Comparison of ENCODE assay signal across 9 mouse cellular contexts in the genomic region with DNA sequence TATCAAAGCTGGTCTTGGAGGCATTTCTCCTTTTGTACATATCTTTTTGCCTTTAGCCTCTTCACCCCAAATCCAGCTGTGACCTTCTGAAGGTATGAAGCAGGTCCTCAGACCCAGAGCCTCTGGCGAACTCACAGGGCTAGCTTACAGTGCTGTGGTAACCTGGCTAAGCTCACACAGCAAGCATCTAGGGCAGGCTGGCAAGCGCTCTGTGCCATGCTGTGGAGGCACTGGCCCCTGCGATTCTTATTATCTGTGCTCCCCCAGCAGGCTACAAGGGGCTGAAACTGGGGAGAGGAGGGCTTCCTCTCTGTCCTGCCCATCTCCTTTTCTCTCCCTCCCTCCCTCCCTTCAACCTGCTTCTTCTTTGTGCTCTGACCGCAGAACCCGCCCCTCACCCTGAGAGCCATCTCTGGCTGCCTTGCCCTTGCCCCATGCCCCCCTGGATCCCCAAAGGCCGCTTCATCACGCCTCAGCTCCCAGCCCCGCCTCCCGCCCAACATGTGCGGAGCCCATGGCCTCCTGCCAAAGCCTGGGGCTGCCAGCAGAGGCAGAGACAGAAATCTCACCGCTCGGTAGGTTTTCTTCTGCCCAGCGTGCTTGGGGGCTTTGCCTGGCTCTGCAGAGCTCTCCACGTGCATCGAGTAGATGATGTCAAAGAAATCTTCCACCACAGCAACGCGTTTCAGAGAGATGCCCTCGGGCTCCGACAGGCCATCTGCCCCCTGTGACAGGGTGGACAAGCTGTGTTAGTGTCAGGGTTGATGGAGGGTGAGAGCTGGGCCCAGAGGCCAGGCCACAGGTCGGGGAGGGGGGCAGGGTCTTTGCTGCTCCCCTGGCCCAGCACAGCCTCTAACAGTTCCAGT. TPM values are rescaled to one million over a fixed set of nuclear protein-coding genes. Genes with fewer than 3 reads are reported as not detected.
DNase-seq lines count a peak whose midpoint lies in the region; ATAC-seq and TF ChIP-seq lines count a peak whose summit lies in the region.
"Had no signal": no experiment of that assay in that cellular context is flagged by ENCODE, and none has a peak within 500 bp of the region (broad histone marks: within the 10 kb centered on the region; RNA-seq: fewer than 3 reads in every experiment).

No protein-coding gene starts in this region.

- H3K27me3 ChIP-seq in kidney, embryonic 15.5 days = 0 out of 2 replicates have a peak, but pooled peaks cover 4% of the 10 kb centered on the region
- no peaks in the 10 kb centered on the region for H3K27me3 ChIP-seq in liver, embryonic 14.5 days (ENCODE audit: control insufficient read depth, insufficient read depth, low read length)

- TF ChIP-seq CTCF in liver, embryonic 14.5 days (IDR thresholded peaks at IDR 0.05; ENCODE audit: low read depth) = peak; percentile 44
- no peak for TF ChIP-seq CTCF in olfactory bulb, adult 2 months (IDR thresholded peaks at IDR 0.05; ENCODE audit: insufficient read depth, low read depth, low read length)

- H3K4me1 ChIP-seq in kidney, embryonic 15.5 days = peaks cover 20% of the 10 kb centered on the region
- H3K4me1 ChIP-seq in liver, embryonic 14.5 days (replicated peaks; ENCODE audit: control insufficient read depth in 2 of 2, insufficient read depth in 2 of 2, low read length in 1 of 2) = peaks cover 28 to 46% of the 10 kb centered on the region in 2 experiments
- H3K4me1 ChIP-seq in olfactory bulb, adult 2 months (ENCODE audit: control insufficient read depth, insufficient read depth, low read length) = peaks cover 34% of the 10 kb centered on the region

- peak overlapping the region; percentile 38 for H3K4me2 ChIP-seq in kidney, embryonic 15.5 days
- peak overlapping the region; percentile 59 for H3K4me2 ChIP-seq in liver, embryonic 14.5 days (ENCODE audit: low read depth)

- 13% methylated on average over 20 of the region's 20 CpGs for WGBS in kidney, embryonic 15.5 days
- WGBS in liver, embryonic 14.5 days (ENCODE audit: insufficient replicate concordance) = 14% methylated on average over 20 of the region's 20 CpGs
- WGBS in olfactory bulb, adult 2 months = 9% methylated on average over 20 of the region's 20 CpGs

- ATAC-seq in kidney, embryonic 15.5 days (replicated peaks; ENCODE audit: low FRiP score) = peak; percentile 59; the same call in 1 of the 2 replicates
- peak; percentile 77 for ATAC-seq in liver, embryonic 14.5 days (ENCODE audit: insufficient read depth)

- H3K36me3 ChIP-seq in kidney, embryonic 15.5 days = no peaks in the 10 kb centered on the region
- H3K36me3 ChIP-seq in liver, embryonic 14.5 days (replicated peaks; ENCODE audit: control insufficient read depth, insufficient read depth, low read depth) = no peaks in the 10 kb centered on the region; the same call in 1 of the 2 replicates

- DNase-seq in urinary bladder, postnatal 25 days (ENCODE audit: low spot score) = peak; percentile 42
- no peak for DNase-seq in urinary bladder, postnatal 10 days (ENCODE audit: low spot score)
- DNase-seq in cerebellum, postnatal 25 days = peak; percentile 81 to 89
- DNase-seq in gastrocnemius, postnatal 4 days (ENCODE audit: low spot score in 2 of 2) = peak; percentile 46 to 62
- peak in 2 of 3 experiments; percentile 33 to 35 for DNase-seq in liver, embryonic 14.5 days (ENCODE audit: low read depth in 3 of 3, low spot score in 3 of 3)
- peak; percentile 74 for DNase-seq in thymus, postnatal 4 days

- no peak overlapping the region for H3K9ac ChIP-seq in kidney, embryonic 15.5 days
- peak overlapping the region; percentile 33 for H3K9ac ChIP-seq in liver, embryonic 14.5 days (replicated peaks)

- 0 out of 2 replicates have a peak, but pooled peaks have one; percentile 32 for TF ChIP-seq EP300 in liver, embryonic 14.5 days (IDR thresholded peaks at IDR 0.05; ENCODE audit: low read depth)

- no peak for TF ChIP-seq POLR2A in olfactory bulb, adult 2 months (IDR thresholded peaks at IDR 0.05; ENCODE audit: insufficient read depth, low read depth, low read length)

- H3K27ac ChIP-seq in kidney, embryonic 15.5 days = peak overlapping the region; percentile 35; the same call in 1 of the 2 replicates
- peak overlapping the region; percentile 62 for H3K27ac ChIP-seq in liver, embryonic 14.5 days
- H3K27ac ChIP-seq in olfactory bulb, adult 2 months (ENCODE audit: insufficient read depth, low read depth, low read length) = peak overlapping the region; percentile 61

- no peak overlapping the region for H3K4me3 ChIP-seq in kidney, embryonic 15.5 days (replicated peaks)
- H3K4me3 ChIP-seq in liver, embryonic 14.5 days (ENCODE audit: insufficient read depth in 1 of 2, low read depth in 2 of 2, low read length in 2 of 2) = no peak overlapping the region
- no peak overlapping the region for H3K4me3 ChIP-seq in olfactory bulb, adult 2 months (ENCODE audit: insufficient read depth, low read depth, low read length)

- H3K9me3 ChIP-seq in kidney, embryonic 15.5 days (replicated peaks) = no peaks in the 10 kb centered on the region
- no peaks in the 10 kb centered on the region for H3K9me3 ChIP-seq in liver, embryonic 14.5 days (ENCODE audit: control insufficient read depth, low read length)

RNA-seq across cellular contexts. Expression of gene 4930404H24Rik, which starts 9.2 kb away (rescaled TPM):
- not detected for total RNA-seq in gastrocnemius, postnatal 4 days (2021)
- not detected in 2 replicates for polyA plus RNA-seq in kidney, embryonic 15.5 days (2015; fragmentation: Nextera tagmentation; extraction: Ambion mirVana)
- polyA plus RNA-seq in liver, embryonic 14.5 days (2012; rRNA removed) = not detected in 2 replicates
- not detected in 2 replicates for polyA plus RNA-seq in liver, embryonic 14.5 days (2014; fragmentation: Nextera tagmentation; extraction: Ambion mirVana)
- polyA plus RNA-seq in olfactory bulb, adult 2 months (2012; ENCODE audit: insufficient read depth, insufficient read length, low replicate concordance, missing spikeins) = not detected in 2 replicates
- total RNA-seq: neutrophil, adult 5-6 weeks had no signal

RNA-seq across cellular contexts. Expression of gene Nol4l, which starts 46.4 kb away (rescaled TPM):
- 1 to 10 TPM; 7.5 to 9.1 TPM for total RNA-seq in gastrocnemius, postnatal 4 days (2021)
- 13.7 and 14.2 TPM in 2 replicates for polyA plus RNA-seq in kidney, embryonic 15.5 days (2015; fragmentation: Nextera tagmentation; extraction: Ambion mirVana)
- polyA plus RNA-seq in liver, embryonic 14.5 days (2012; rRNA removed) = 5.7 and 6.0 TPM in 2 replicates
- polyA plus RNA-seq in liver, embryonic 14.5 days (2014; fragmentation: Nextera tagmentation; extraction: Ambion mirVana) = 3.7 and 4.4 TPM in 2 replicates
- 194 TPM in 1 of 2 replicates, not detected in the other for polyA plus RNA-seq in olfactory bulb, adult 2 months (2012; ENCODE audit: insufficient read depth, insufficient read length, low replicate concordance, missing spikeins)
